Mouse (Mus musculus): ENCODE measurements around the gene Ddx5. TPM values are rescaled to one million over a fixed set of nuclear protein-coding genes. Genes with fewer than 3 reads are reported as not detected.

Gene Ddx5
- polyA plus RNA-seq, 1 experiment from 2014 or later, result 429 TPM

GRCm38 (mm10) chr11:106793846-106794245, 4.9 kb upstream of the Ddx5 start:
- DNase-seq (no peak), ATAC-seq (ENCODE audit: insufficient read depth) (no peak)
- H3K36me3 ChIP-seq (ENCODE audit: insufficient read depth), result peaks cover 69% of the 10 kb centered on the region

GRCm38 (mm10) chr11:106789649-106790048, 664 bp upstream of the Ddx5 start:
- WGBS, result under 1% methylated on average over 6 of the region's 6 CpGs
- Histone ChIP-seq H3K27me3 (ENCODE audit: insufficient read depth, low read length) (no peaks in the 10 kb centered on the region), H3K4me1 (ENCODE audit: insufficient read depth) (peaks cover 10% of the 10 kb centered on the region), H3K4me3 (ENCODE audit: low read depth, low read length) (peak overlapping the region; percentile 76), H3K27ac (ENCODE audit: low read depth) (peak overlapping the region; percentile 100), H3K4me2 (peak overlapping the region; percentile 82), H3K9ac (peak overlapping the region; percentile 100), H3K9me3 (ENCODE audit: low read depth, low read length) (no peaks in the 10 kb centered on the region), H3K36me3 (ENCODE audit: insufficient read depth) (peaks cover 61% of the 10 kb centered on the region)
- no peak for TF ChIP-seq CTCF (IDR thresholded peaks at IDR 0.05; ENCODE audit: low read depth)
- DNase-seq (peak; percentile 67), ATAC-seq (ENCODE audit: insufficient read depth) (no peak)

More at GRCm38 (mm10) chr11:106793846-106794245, 4.9 kb upstream of the Ddx5 start:
- Histone ChIP-seq H3K27me3 (ENCODE audit: insufficient read depth, low read length) (no peaks in the 10 kb centered on the region), H3K27ac (ENCODE audit: low read depth) (no peak overlapping the region), H3K4me1 (ENCODE audit: insufficient read depth) (0 out of 2 replicates have a peak, but pooled peaks cover 2% of the 10 kb centered on the region), H3K9me3 (ENCODE audit: low read depth, low read length) (no peaks in the 10 kb centered on the region), H3K4me2 (no peak overlapping the region), H3K9ac (no peak overlapping the region), H3K4me3 (ENCODE audit: low read depth, low read length) (no peak overlapping the region)
- 71% methylated on average over 4 of the region's 4 CpGs for WGBS
- TF ChIP-seq CTCF (IDR thresholded peaks at IDR 0.05; ENCODE audit: low read depth), result peak; percentile 25; the same call in 1 of the 2 replicates

- WGBS, result under 1% methylated on average over 74 of the region's 79 CpGs
- no peaks in the 10 kb centered on the region for H3K9me3 ChIP-seq (ENCODE audit: low read depth, low read length)
- H3K4me3 ChIP-seq (ENCODE audit: low read depth, low read length), result peak overlapping the region; percentile 76
- DNase-seq, result peak; percentile 99
- H3K27me3 ChIP-seq (ENCODE audit: insufficient read depth, low read length), result no peaks in the 10 kb centered on the region
- peaks cover 10% of the 10 kb centered on the region for H3K4me1 ChIP-seq (ENCODE audit: insufficient read depth)
- peak; percentile 80 for ATAC-seq (ENCODE audit: insufficient read depth)
- H3K4me2 ChIP-seq, result peak overlapping the region; percentile 82
- TF ChIP-seq CTCF (IDR thresholded peaks at IDR 0.05; ENCODE audit: low read depth), result no peak
- H3K27ac ChIP-seq (ENCODE audit: low read depth), result peak overlapping the region; percentile 100
- H3K9ac ChIP-seq, result peak overlapping the region; percentile 100
- peaks cover 61% of the 10 kb centered on the region for H3K36me3 ChIP-seq (ENCODE audit: insufficient read depth)
Measured at GRCm38 (mm10) chr11:106788026-106788774, 785 bp downstream of the Ddx5 start.

- Histone ChIP-seq H3K36me3 (ENCODE audit: insufficient read depth) (peaks cover 61% of the 10 kb centered on the region), H3K4me3 (ENCODE audit: low read depth, low read length) (peak overlapping the region; percentile 76), H3K27ac (ENCODE audit: low read depth) (peak overlapping the region; percentile 100), H3K27me3 (ENCODE audit: insufficient read depth, low read length) (no peaks in the 10 kb centered on the region), H3K9ac (peak overlapping the region; percentile 100), H3K4me2 (peak overlapping the region; percentile 67), H3K4me1 (ENCODE audit: insufficient read depth) (peaks cover 10% of the 10 kb centered on the region), H3K9me3 (ENCODE audit: low read depth, low read length) (no peaks in the 10 kb centered on the region)
- under 1% methylated on average over 65 of the region's 65 CpGs for WGBS
- TF ChIP-seq CTCF (IDR thresholded peaks at IDR 0.05; ENCODE audit: low read depth), result no peak
- DNase-seq (peak; percentile 96), ATAC-seq (ENCODE audit: insufficient read depth) (peak; percentile 14; the same call in 1 of the 2 replicates)
Measured at GRCm38 (mm10) chr11:106787131-106788025, 1.6 kb downstream of the Ddx5 start.

GRCm38 (mm10) chr11:106785043-106785442, 3.9 kb downstream of the Ddx5 start:
- Histone ChIP-seq H3K4me1 (ENCODE audit: insufficient read depth) (peaks cover 8% of the 10 kb centered on the region), H3K4me2 (no peak overlapping the region; the same call in 1 of the 2 replicates), H3K27ac (ENCODE audit: low read depth) (no peak overlapping the region), H3K9me3 (ENCODE audit: low read depth, low read length) (no peaks in the 10 kb centered on the region), H3K27me3 (ENCODE audit: insufficient read depth, low read length) (no peaks in the 10 kb centered on the region), H3K4me3 (ENCODE audit: low read depth, low read length) (no peak overlapping the region), H3K9ac (no peak overlapping the region), H3K36me3 (ENCODE audit: insufficient read depth) (peaks cover 72% of the 10 kb centered on the region)
- DNase-seq (no peak), ATAC-seq (ENCODE audit: insufficient read depth) (no peak)
- WGBS, result 71% methylated on average over 1 of the region's 1 CpGs
- no peak for TF ChIP-seq CTCF (IDR thresholded peaks at IDR 0.05; ENCODE audit: low read depth)

GRCm38 (mm10) chr11:106784476-106784875, 4.5 kb downstream of the Ddx5 start:
- Histone ChIP-seq H3K27ac (ENCODE audit: low read depth) (no peak overlapping the region), H3K9me3 (ENCODE audit: low read depth, low read length) (no peaks in the 10 kb centered on the region), H3K9ac (no peak overlapping the region), H3K36me3 (ENCODE audit: insufficient read depth) (peaks cover 74% of the 10 kb centered on the region), H3K4me3 (ENCODE audit: low read depth, low read length) (no peak overlapping the region), H3K27me3 (ENCODE audit: insufficient read depth, low read length) (no peaks in the 10 kb centered on the region), H3K4me2 (no peak overlapping the region), H3K4me1 (ENCODE audit: insufficient read depth) (peaks cover 8% of the 10 kb centered on the region)
- no peak for DNase-seq
- TF ChIP-seq CTCF (IDR thresholded peaks at IDR 0.05; ENCODE audit: low read depth), result no peak
- WGBS, result 79% methylated on average over 2 of the region's 2 CpGs
- ATAC-seq (ENCODE audit: insufficient read depth), result no peak

Measured in lung, embryonic 14.5 days (tissue).